Mouse (Mus musculus) liver, adult 2 months (tissue): ENCODE data around the gene Apol10a. TPM values are rescaled to one million over a fixed set of nuclear protein-coding genes. Genes with fewer than 3 reads are reported as not detected.
"Not testable (repeated sequence)": the region's sequence is repeated elsewhere in the genome, so short reads cannot be mapped to it uniquely, and the experiment has no call there.

Source experiments
- DNase-seq: peaks from one replicate; pipeline ENCODE4 v3.0.0-alpha.2; 2011; ENCODE audit warnings: low read depth, low spot score; ENCODE audit errors: extremely low read depth
- H3K27ac ChIP-seq: fragments of 200-500 bp; replicated peaks from 2 replicates; pipeline ENCODE4 v1.5.1; 2012; ENCODE audit warnings: low read depth, mild to moderate bottlenecking, control low read depth, inconsistent platforms, low read length; ENCODE audit not compliant: insufficient read depth
- H3K27me3 ChIP-seq: fragments of 200-500 bp; 2 replicates; pipeline ENCODE4 v1.6.1; 2012; ENCODE audit warnings: mild to moderate bottlenecking, moderate library complexity, low read length, inconsistent platforms; ENCODE audit not compliant: control insufficient read depth, insufficient read depth
- H3K36me3 ChIP-seq: fragments of 200-500 bp; 2 replicates; pipeline ENCODE4 v1.6.1; 2012; ENCODE audit warnings: low read length, inconsistent platforms; ENCODE audit not compliant: control insufficient read depth, insufficient read depth
- H3K4me1 ChIP-seq: fragments of 200-500 bp; 2 replicates; pipeline ENCODE4 v1.6.1; 2011; ENCODE audit warnings: low read length; ENCODE audit not compliant: control insufficient read depth, insufficient read depth
- H3K4me3 ChIP-seq: fragments of 200-500 bp; 2 replicates; pipeline ENCODE4 v1.5.1; 2011; ENCODE audit warnings: low read depth, mild to moderate bottlenecking, control low read depth, low read length, moderate library complexity; ENCODE audit not compliant: insufficient read depth
- H3K79me2 ChIP-seq: fragments of 200-500 bp; 2 replicates; pipeline ENCODE4 v1.6.1; 2012; ENCODE audit warnings: inconsistent platforms, mild to moderate bottlenecking, low read length, moderate library complexity; ENCODE audit not compliant: control insufficient read depth, insufficient read depth
- H3K9ac ChIP-seq: fragments of 200-500 bp; 2 replicates; pipeline ENCODE4 v1.6.1; 2012; ENCODE audit warnings: low read depth, mild to moderate bottlenecking, control low read depth, inconsistent platforms, low read length
- CTCF ChIP-seq: fragments of 200-500 bp; IDR thresholded peaks from 2 replicates; pipeline ENCODE4 v1.5.1; 2011; ENCODE audit warnings: low read depth, low read length, control low read depth
- WGBS: fragments of 180-500 bp; shearing (Covaris S2); methylation state at CpG from one replicate; pipeline ENCODE4 v1.1.7; 2018; 5-methylcytosine and 5-hydroxymethylcytosine counted together
- polyA plus RNA-seq: library from polyadenylated mRNA; depleted of rRNA; stranded (reverse); fragments of >200 nt; gene quantifications from 2 replicates; pipeline ENCODE4 v1.2.3, GENCODE M21; 2012; rRNA removed
- total RNA-seq: library from RNA; depleted of rRNA; stranded (reverse); fragments of >200 nt; gene quantifications from 2 replicates; pipeline ENCODE4 v1.2.3, GENCODE M21; 2014; rRNA removed

Apol10a gene
- total RNA-seq, result not detected in 2 replicates
- 0.02 TPM in 1 of 2 replicates, not detected in the other for polyA plus RNA-seq

GRCm38 (mm10) chr15:77476693-77477092 lies at the start of gene Apol10a:
TSS of gene Apol10a (plus strand) at chr15:77477047.
- not testable (repeated sequence) for H3K9ac ChIP-seq, DNase-seq, H3K4me1 ChIP-seq, H3K27ac ChIP-seq, H3K79me2 ChIP-seq, H3K36me3 ChIP-seq, H3K4me3 ChIP-seq, H3K27me3 ChIP-seq
- WGBS, result 43% methylated on average over 2 of the region's 2 CpGs

- H3K4me3 ChIP-seq, H3K27ac ChIP-seq, H3K9ac ChIP-seq, H3K27me3 ChIP-seq, DNase-seq, H3K79me2 ChIP-seq, H3K36me3 ChIP-seq, H3K4me1 ChIP-seq: not testable (repeated sequence)
- WGBS, result 51% methylated on average over 9 of the region's 10 CpGs
Measured at GRCm38 (mm10) chr15:77428690-77429448, 48.0 kb upstream of the Apol10a start.

GRCm38 (mm10) chr15:77444746-77445145 lies 32.1 kb upstream of the Apol10a start:
- H3K36me3 ChIP-seq, H3K4me3 ChIP-seq, H3K79me2 ChIP-seq, DNase-seq, H3K4me1 ChIP-seq, H3K27me3 ChIP-seq, H3K27ac ChIP-seq, H3K9ac ChIP-seq: not testable (repeated sequence)
- WGBS, result 75% methylated on average over 8 of the region's 8 CpGs

- WGBS, result 89% methylated on average over 1 of the region's 1 CpGs
- not testable (repeated sequence) for H3K79me2 ChIP-seq, H3K36me3 ChIP-seq, H3K27ac ChIP-seq, H3K27me3 ChIP-seq, DNase-seq, H3K4me1 ChIP-seq, H3K9ac ChIP-seq, H3K4me3 ChIP-seq
Measured at GRCm38 (mm10) chr15:77445668-77446067, 31.2 kb upstream of the Apol10a start.

GRCm38 (mm10) chr15:77447392-77447791 lies 29.5 kb upstream of the Apol10a start, which contains the start of gene Apol7b:
TSS of gene Apol7b (minus strand) at chr15:77447492.
- not testable (repeated sequence) for H3K9ac ChIP-seq, H3K4me1 ChIP-seq, DNase-seq, H3K4me3 ChIP-seq, H3K36me3 ChIP-seq, H3K79me2 ChIP-seq, H3K27ac ChIP-seq, H3K27me3 ChIP-seq
- WGBS, result 84% methylated on average over 2 of the region's 2 CpGs

GRCm38 (mm10) chr15:77449927-77450326 lies 26.9 kb upstream of the Apol10a start:
- 44% methylated on average over 10 of the region's 10 CpGs for WGBS
- H3K4me1 ChIP-seq, H3K27me3 ChIP-seq, H3K4me3 ChIP-seq, H3K9ac ChIP-seq, H3K36me3 ChIP-seq, H3K79me2 ChIP-seq, H3K27ac ChIP-seq: not testable (repeated sequence)
- peak; percentile 15 for DNase-seq
- TF ChIP-seq CTCF, result peak; percentile 41; the same call in 1 of the 2 replicates

- WGBS, result 81% methylated on average over 7 of the region's 7 CpGs
- H3K79me2 ChIP-seq, H3K4me1 ChIP-seq, H3K27ac ChIP-seq, H3K27me3 ChIP-seq, H3K4me3 ChIP-seq, H3K9ac ChIP-seq, DNase-seq, H3K36me3 ChIP-seq: not testable (repeated sequence)
Measured at GRCm38 (mm10) chr15:77474699-77475390, 2.0 kb upstream of the Apol10a start.
